Mouse (Mus musculus) lung, postnatal 0 days (tissue): ENCODE data around the gene Gucd1. TPM values are rescaled to one million over a fixed set of nuclear protein-coding genes. Genes with fewer than 3 reads are reported as not detected.
"Not testable (repeated sequence)": the region's sequence is repeated elsewhere in the genome, so short reads cannot be mapped to it uniquely, and the experiment has no call there.

ENCODE experiments used
- ATAC-seq: fragments of 200-750 bp; cut with Nextera tagmentation; 2 replicates; pipeline ENCODE4 v1.8.0; 2017; ENCODE audit warnings: moderate library complexity
- DNase-seq: peaks from one replicate; pipeline ENCODE4 v3.0.0-alpha.2; 2016; ENCODE audit warnings: low spot score
- H3K27ac ChIP-seq: fragments of 300-500 bp; sonication (generic); 2 replicates; pipeline ENCODE4 v1.5.1; 2014; ENCODE audit warnings: antibody characterized with exemption, mild to moderate bottlenecking, low read length, mixed read lengths
- H3K27me3 ChIP-seq: fragments of 300-500 bp; sonication (generic); replicated peaks from 2 replicates; pipeline ENCODE4 v1.6.1; 2014; ENCODE audit warnings: low read length, mixed read lengths; ENCODE audit not compliant: insufficient read depth
- H3K36me3 ChIP-seq: fragments of 300-500 bp; sonication (generic); 2 replicates; pipeline ENCODE4 v1.6.1; 2014; ENCODE audit warnings: low read length, mixed read lengths; ENCODE audit not compliant: insufficient read depth
- H3K4me1 ChIP-seq: fragments of 300-500 bp; sonication (generic); 2 replicates; pipeline ENCODE4 v1.6.1; 2014; ENCODE audit warnings: antibody characterized with exemption, low read depth, low read length, mixed read lengths; ENCODE audit not compliant: insufficient read depth
- H3K4me2 ChIP-seq: fragments of 300-500 bp; sonication (generic); replicated peaks from 2 replicates; pipeline ENCODE4 v1.6.1; 2014; ENCODE audit warnings: low read depth, mild to moderate bottlenecking, low read length, moderate library complexity, mixed read lengths
- H3K4me3 ChIP-seq: fragments of 300-500 bp; sonication (generic); 2 replicates; pipeline ENCODE4 v1.5.1; 2014; ENCODE audit warnings: low read depth, low read length
- H3K9ac ChIP-seq: fragments of 300-500 bp; sonication (generic); replicated peaks from 2 replicates; pipeline ENCODE4 v1.6.1; 2014; ENCODE audit warnings: low read depth, mild to moderate bottlenecking
- H3K9me3 ChIP-seq: fragments of 300-500 bp; sonication (generic); 2 replicates; pipeline ENCODE4 v1.6.1; 2016; ENCODE audit warnings: low read length, mixed read lengths
- CTCF ChIP-seq: IDR thresholded peaks from 2 replicates; pipeline ENCODE4 v1.5.1; 2016; ENCODE audit warnings: antibody characterized with exemption, mild to moderate bottlenecking
- EP300 ChIP-seq: IDR thresholded peaks from 2 replicates; pipeline ENCODE4 v1.6.1; 2016; ENCODE audit warnings: antibody characterized with exemption, mild to moderate bottlenecking, control low read depth
- WGBS: fragments of 180-500 bp; shearing (Covaris S2); extraction: QIAGEN DNeasy Blood & Tissue Kit; methylation state at CpG from one replicate; pipeline ENCODE4 v1.1.7; 2014; 5-methylcytosine and 5-hydroxymethylcytosine counted together
- polyA plus RNA-seq: library from polyadenylated mRNA; unstranded; fragments of >200 nt; fragmentation: Nextera tagmentation; extraction: Ambion mirVana; gene quantifications from 2 replicates; pipeline ENCODE4 v1.2.1, GENCODE M21; 2015

The Gucd1 gene
- polyA plus RNA-seq, 1 experiment from 2014 or later = 20.3 TPM

GRCm38 (mm10) chr10:75352541-75352940 is 165.2 kb downstream of the Gucd1 start:
- ATAC-seq (no peak), DNase-seq (no peak)
- Histone ChIP-seq H3K4me1 (no peaks in the 10 kb centered on the region), H3K27ac (no peak overlapping the region), H3K9ac (no peak overlapping the region), H3K36me3 (no peaks in the 10 kb centered on the region), H3K27me3 (no peaks in the 10 kb centered on the region), H3K9me3 (no peaks in the 10 kb centered on the region), H3K4me2 (no peak overlapping the region), H3K4me3 (no peak overlapping the region)
- WGBS = 93% methylated on average over 12 of the region's 12 CpGs
- TF ChIP-seq EP300 (no peak), CTCF (no peak)

DNA sequence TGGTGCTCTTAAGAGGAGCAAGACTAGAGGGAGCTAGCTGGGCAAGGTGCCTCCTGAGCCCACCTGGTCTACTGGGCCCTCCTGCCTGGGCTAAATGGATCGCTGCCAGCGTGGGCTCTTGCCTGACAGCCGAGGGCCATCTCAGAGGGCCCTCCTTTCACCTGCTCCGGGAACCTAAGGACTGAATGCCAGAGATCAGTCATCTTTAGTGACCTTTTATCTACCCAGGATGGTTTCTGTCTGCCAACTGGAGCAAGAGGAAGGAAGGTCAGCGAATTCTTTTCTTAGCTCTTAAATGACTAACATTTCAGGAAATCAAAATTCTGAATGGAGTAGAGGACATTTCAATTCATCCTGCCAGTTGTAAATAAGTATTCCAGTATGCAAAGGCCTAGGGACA is 167.2 kb downstream of the Gucd1 start:
- WGBS = 66% methylated on average over 5 of the region's 5 CpGs
- no peak for ATAC-seq
- no peak overlapping the region for H3K27ac ChIP-seq

GRCm38 (mm10) chr10:75345265-75345664 is 172.5 kb downstream of the Gucd1 start:
- TF ChIP-seq EP300 = no peak
- no peak for TF ChIP-seq CTCF
- no peaks in the 10 kb centered on the region for H3K27me3 ChIP-seq
- H3K27ac ChIP-seq = no peak overlapping the region
- H3K36me3 ChIP-seq = no peaks in the 10 kb centered on the region; the same call in 1 of the 2 replicates
- no peak for ATAC-seq
- H3K9me3 ChIP-seq = no peaks in the 10 kb centered on the region
- no peak overlapping the region for H3K4me2 ChIP-seq
- no peaks in the 10 kb centered on the region for H3K4me1 ChIP-seq
- H3K9ac ChIP-seq = no peak overlapping the region
- peak; percentile 45 for DNase-seq
- WGBS = 30% methylated on average over 2 of the region's 2 CpGs
- no peak overlapping the region for H3K4me3 ChIP-seq

More for the DNA sequence above, 167.2 kb downstream of the Gucd1 start:
- TF ChIP-seq EP300 (no peak), CTCF (no peak)
- no peaks in the 10 kb centered on the region for H3K9me3 ChIP-seq
- no peak overlapping the region for H3K4me2 ChIP-seq
- H3K36me3 ChIP-seq = no peaks in the 10 kb centered on the region; the same call in 1 of the 2 replicates
- H3K4me3 ChIP-seq = no peak overlapping the region
- DNase-seq = no peak
- H3K9ac ChIP-seq = no peak overlapping the region
- no peaks in the 10 kb centered on the region for H3K4me1 ChIP-seq
- no peaks in the 10 kb centered on the region for H3K27me3 ChIP-seq

DNA sequence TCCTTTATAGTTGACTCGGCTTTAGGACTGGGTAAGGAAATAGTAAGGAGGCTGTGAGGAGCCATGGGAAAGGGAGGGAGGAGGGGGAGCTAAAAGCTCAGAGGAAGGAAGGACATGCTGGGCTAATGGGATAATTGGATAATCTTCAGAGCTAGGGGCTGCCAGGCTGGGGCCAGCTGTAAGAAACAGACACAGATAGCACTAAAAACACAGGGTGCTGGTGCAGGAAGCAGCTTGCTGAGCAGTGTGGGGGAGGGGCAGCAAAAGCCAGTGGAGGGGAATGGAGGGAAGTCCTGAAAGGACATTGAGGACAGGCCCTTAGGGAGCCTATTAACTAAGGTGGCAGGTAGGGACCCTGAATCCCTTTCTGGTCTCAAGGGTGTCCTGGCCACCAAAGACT is 173.2 kb downstream of the Gucd1 start:
- H3K4me1 ChIP-seq, H3K4me2 ChIP-seq, H3K9me3 ChIP-seq, H3K36me3 ChIP-seq, H3K27ac ChIP-seq, DNase-seq, H3K27me3 ChIP-seq, ATAC-seq, H3K9ac ChIP-seq, H3K4me3 ChIP-seq: not testable (repeated sequence)
- 58% methylated on average over 1 of the region's 1 CpGs for WGBS

GRCm38 (mm10) chr10:75341936-75342335 is 175.8 kb downstream of the Gucd1 start:
- H3K9me3 ChIP-seq = no peaks in the 10 kb centered on the region
- no peaks in the 10 kb centered on the region for H3K4me1 ChIP-seq
- no peaks in the 10 kb centered on the region for H3K27me3 ChIP-seq
- H3K36me3 ChIP-seq = no peaks in the 10 kb centered on the region; the same call in 1 of the 2 replicates
- H3K4me2 ChIP-seq = no peak overlapping the region
- DNase-seq (peak; percentile 39), ATAC-seq (no peak)
- TF ChIP-seq CTCF = no peak
- no peak for TF ChIP-seq EP300
- no peak overlapping the region for H3K9ac ChIP-seq
- 29% methylated on average over 8 of the region's 8 CpGs for WGBS
- H3K4me3 ChIP-seq = no peak overlapping the region
- H3K27ac ChIP-seq = no peak overlapping the region

- peak; percentile 70 for ATAC-seq
- no peaks in the 10 kb centered on the region for H3K27me3 ChIP-seq
- WGBS = 74% methylated on average over 7 of the region's 7 CpGs
- H3K27ac ChIP-seq = no peak overlapping the region
- H3K4me1 ChIP-seq = no peaks in the 10 kb centered on the region
- no peak overlapping the region for H3K9ac ChIP-seq
- no peaks in the 10 kb centered on the region for H3K9me3 ChIP-seq
- H3K4me2 ChIP-seq = no peak overlapping the region
- TF ChIP-seq CTCF (no peak), EP300 (no peak)
- no peaks in the 10 kb centered on the region for H3K36me3 ChIP-seq
- DNase-seq = peak; percentile 42
- no peak overlapping the region for H3K4me3 ChIP-seq
Measured at GRCm38 (mm10) chr10:75339377-75339776, 178.4 kb downstream of the Gucd1 start.

- 78% methylated on average over 5 of the region's 5 CpGs for WGBS
- H3K27ac ChIP-seq = no peak overlapping the region
- H3K36me3 ChIP-seq = no peaks in the 10 kb centered on the region
- H3K9me3 ChIP-seq = no peaks in the 10 kb centered on the region
- no peak for TF ChIP-seq CTCF
- no peak for TF ChIP-seq EP300
- no peak for DNase-seq
- H3K27me3 ChIP-seq = no peaks in the 10 kb centered on the region
- H3K4me1 ChIP-seq = no peaks in the 10 kb centered on the region
- no peak overlapping the region for H3K9ac ChIP-seq
- ATAC-seq = no peak
- H3K4me2 ChIP-seq = no peak overlapping the region
- no peak overlapping the region for H3K4me3 ChIP-seq
Measured at GRCm38 (mm10) chr10:75338852-75339251, 178.9 kb downstream of the Gucd1 start.
